Mouse (Mus musculus) cerebellum, postnatal 25 days (tissue): ENCODE results near the gene Serpinb9b.
A peak's percentile ranks its signal among the peaks of the same experiment; 100 is the strongest.
"Not testable (repeated sequence)": the region's sequence is repeated elsewhere in the genome, so short reads cannot be mapped to it uniquely, and the experiment has no call there.

ENCODE experiments used
- DNase-seq, 2 experiments: peaks; one replicate each; pipeline ENCODE4 v3.0.0; 2021; ENCODE audit warnings: mixed read lengths in 2 of 2

Serpinb9b gene

DNA sequence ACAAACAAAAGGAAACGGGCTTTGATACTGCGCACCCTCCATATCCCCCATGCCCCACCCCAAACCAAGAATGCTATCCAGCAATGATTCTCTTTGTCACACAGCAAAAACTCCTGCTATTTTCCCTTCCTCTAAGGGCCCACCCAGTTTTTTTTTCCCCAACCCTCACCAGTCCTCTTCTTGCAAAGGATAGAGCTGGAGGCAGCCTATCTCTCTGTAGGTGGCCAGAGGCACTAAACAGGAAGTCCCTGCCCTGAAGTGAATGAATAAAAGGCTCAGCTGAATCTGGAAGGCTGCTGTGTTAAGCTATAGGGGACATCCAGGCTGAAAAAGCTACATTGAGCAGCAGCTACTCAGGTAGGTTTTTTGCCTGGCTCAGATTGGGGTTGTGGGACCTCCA, at the start of gene Serpinb9b:
Serpinb9b (plus strand) TSS at position 173 of the 400 bp plus-strand sequence.
- DNase-seq, result no peak

GRCm38 (mm10) chr13:32982556-32983042, 44.6 kb upstream of the Serpinb9b start:
- DNase-seq, result no peak

GRCm38 (mm10) chr13:32986256-32986655, 41.0 kb upstream of the Serpinb9b start:
- DNase-seq, result no peak

GRCm38 (mm10) chr13:32993152-32993893, 33.9 kb upstream of the Serpinb9b start:
- DNase-seq, result no peak

- DNase-seq, result no peak
Measured at GRCm38 (mm10) chr13:32993894-32994242, 33.3 kb upstream of the Serpinb9b start.

GRCm38 (mm10) chr13:32995051-32995450, 32.2 kb upstream of the Serpinb9b start:
- no peak for DNase-seq

GRCm38 (mm10) chr13:33001341-33001740, 25.9 kb upstream of the Serpinb9b start:
- DNase-seq, result no peak

GRCm38 (mm10) chr13:33002950-33003349, 24.3 kb upstream of the Serpinb9b start, which contains the start of gene Serpinb9:
TSS of gene Serpinb9 (plus strand) at chr13:33003250.
- no peak for DNase-seq

DNA sequence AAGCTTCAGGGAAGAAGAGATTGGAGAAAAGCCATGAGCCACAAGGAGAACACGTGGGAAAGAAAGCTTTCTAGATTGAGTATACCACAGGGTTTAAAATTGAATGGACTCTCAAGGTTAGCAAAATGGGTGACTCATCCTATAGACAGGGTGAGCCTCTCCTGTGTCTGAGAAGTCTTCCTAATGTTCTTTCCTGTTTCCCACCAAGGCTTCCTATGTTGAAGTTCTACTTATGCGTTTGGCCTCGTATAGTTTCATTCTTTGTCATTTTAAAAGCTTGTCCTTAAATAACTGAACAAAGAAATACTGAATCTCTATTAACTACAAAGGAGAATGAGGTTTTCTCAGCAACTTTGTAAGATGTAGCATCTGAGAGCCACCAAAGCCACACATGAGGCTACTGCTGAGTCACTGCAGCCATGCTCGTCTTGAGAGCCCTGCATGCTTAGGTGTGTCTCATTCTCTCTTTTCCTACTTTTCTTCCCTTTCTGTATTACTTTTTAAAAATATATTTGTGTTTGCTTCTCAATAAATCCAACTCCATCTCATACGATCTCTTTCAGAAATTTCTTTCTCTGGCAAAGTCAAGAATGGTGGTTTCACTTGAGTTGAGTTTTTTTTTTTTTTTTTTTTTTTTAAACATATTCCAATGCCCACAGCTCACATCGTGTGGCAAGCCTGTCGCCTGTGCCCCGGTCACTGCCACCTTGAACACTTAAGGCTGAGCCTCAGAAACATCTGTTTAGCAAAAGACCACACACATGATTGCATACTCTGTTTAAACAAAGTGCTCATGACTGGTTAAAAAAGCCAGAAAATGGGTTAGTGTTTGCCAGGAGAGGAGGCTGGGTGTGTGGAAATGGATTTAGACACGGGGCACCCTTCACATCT, 23.4 kb upstream of the Serpinb9b start:
- no peak for DNase-seq

DNA sequence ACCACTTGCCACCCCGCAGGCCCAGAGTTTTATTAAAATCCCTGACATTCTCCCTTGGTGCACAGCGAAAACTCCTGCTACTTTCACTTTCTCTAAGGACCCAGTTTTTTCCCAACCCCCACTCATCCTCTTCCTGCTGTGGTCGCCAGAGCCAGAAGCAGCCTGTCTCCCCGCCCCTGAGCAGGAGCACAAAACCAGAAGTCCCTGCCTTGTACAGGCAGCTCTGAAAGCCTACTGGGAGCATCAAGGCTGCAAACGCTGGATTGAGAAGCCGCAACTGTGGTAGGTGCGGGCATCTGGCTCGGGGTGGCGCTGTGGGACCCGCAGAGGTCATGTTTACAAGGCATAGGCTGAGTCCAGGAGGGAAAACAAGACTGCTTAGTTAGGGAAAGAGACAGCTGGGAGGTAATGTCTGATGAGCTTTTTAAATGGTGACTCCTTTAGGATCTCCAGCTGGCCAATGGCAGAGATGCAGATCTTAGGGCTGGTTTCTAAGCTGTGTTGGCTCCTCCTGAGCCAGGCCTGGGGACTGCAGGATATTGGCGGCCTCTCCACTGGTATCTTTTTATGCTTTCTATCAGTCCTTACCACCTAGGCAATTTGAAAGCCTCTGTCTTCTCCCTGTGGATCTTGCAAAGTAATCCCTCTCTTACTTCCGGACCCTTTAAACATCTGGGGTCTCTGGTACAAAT, 22.7 kb upstream of the Serpinb9b start:
- peak; percentile 66 to 77 for DNase-seq

GRCm38 (mm10) chr13:33005501-33006075, 21.6 kb upstream of the Serpinb9b start:
- DNase-seq, result no peak

GRCm38 (mm10) chr13:33006555-33006954, 20.7 kb upstream of the Serpinb9b start:
- DNase-seq, result no peak

GRCm38 (mm10) chr13:33012395-33012794, 14.8 kb upstream of the Serpinb9b start:
- no peak for DNase-seq

DNA sequence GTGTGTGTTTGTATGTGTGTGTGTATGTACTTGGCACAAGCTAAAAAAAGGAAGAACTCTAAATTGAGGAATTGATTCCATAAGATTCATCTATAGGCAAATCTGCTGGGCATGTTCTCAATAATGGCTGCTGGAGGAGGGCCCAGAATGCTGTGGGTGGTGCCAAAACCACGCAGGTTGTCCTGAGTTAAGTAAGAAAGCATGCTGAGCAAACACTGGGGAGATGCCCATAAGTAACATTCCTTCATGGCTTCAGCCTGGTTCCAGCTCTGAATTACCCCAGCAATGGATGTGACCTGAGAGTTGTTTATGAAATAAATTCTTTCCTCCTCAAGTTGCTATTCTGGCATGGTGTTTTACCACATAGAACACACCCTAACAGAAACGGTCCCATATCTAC, 13.9 kb upstream of the Serpinb9b start:
- DNase-seq, result no peak

DNA sequence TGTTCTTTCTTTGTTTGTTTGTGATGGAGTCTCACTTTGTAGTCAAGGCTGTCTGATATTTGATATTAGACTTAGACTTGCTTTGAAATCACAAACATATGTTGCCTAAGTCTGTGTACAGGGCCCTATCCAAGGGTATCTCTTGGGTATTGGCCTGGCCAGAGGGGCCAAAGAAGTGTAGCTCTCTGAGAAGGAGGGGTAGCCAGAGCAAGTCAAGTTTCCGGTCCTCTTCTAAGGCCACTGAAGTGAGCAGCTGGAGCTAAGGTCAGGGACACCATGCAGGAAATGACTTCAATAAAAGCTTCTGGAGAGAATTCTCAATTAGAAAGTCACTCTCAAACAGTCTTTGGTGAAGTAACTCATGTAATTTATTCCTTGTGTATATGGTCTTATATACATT, 4.8 kb upstream of the Serpinb9b start:
- DNase-seq, result no peak

GRCm38 (mm10) chr13:33026427-33027057, 674 bp upstream of the Serpinb9b start:
- no peak for DNase-seq

DNA sequence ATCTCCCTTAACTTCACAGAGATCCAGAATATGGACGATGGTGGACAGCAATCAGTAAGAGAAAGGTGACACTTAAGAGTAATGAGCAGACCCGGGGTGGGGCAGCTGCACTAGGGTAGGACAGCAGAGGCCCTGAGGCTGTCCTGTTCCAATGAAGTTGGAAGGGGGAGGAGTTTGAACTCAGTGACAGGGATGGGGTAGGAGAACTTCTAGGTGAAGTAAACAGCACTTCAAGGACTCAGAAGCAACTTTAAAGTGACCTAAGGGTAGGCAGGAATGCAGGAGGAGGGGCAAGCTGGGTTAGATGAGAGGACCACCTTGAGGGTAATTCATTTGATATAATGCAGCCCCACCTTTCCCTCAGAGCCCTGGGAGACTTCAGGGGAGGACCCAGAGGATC, 930 bp downstream of the Serpinb9b start:
- no peak for DNase-seq

GRCm38 (mm10) chr13:33028550-33028949, 1.3 kb downstream of the Serpinb9b start:
- no peak for DNase-seq

DNA sequence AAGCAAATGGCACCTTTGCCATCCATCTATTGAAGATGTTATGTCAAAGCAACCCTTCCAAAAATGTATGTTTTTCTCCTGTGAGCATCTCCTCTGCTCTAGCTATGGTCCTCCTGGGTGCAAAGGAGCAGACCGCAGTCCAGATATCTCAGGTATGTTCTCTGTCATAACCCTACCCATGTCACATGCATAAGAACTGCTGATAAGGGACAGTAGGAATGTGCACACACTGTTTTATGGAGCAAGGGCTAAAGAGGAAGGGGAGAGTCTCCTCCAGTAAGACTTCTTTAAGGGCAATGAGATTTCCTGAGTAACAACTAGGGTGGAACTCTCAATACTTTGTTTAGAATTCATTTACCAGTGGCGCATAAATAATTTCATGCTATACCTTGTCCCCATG, 2.3 kb downstream of the Serpinb9b start:
- not testable (repeated sequence) for DNase-seq

DNA sequence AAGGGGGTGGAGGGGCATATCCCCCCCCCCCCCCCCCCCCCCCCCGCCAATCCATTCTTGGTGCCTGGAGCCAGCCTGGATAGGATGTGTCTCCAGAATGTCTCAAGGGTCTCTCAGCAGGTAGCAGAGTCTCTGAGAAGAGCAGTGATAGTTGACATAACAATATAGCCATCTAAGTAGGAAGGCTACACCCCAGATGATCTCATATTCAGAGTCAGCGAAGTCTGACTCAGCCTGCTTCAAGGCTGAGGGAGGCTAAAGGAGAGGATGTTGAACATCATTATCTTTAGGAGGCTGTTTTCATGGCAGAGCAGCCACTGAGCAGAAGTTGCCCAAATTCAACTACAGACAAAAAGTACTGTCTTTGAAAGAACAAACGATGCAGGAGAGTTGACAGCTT, 3.1 kb downstream of the Serpinb9b start:
- DNase-seq, result no peak

DNA sequence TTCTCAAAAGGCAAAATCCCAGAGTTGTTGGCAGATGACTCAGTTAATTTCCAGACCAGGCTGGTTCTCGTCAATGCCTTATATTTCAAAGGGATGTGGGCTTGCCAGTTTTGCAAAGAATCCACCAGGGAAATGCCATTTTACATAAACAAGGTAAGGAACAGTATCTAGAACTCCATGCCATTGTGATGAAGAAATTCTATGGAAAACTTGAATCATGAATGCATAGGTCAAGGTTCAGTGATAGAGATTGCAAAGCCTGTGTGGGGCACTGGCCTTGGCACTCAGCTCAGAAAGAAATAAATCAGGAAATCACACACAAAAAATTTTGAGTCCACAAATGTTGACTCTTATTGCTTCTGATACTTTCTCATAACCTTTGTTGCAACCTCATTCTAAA, 8.3 kb downstream of the Serpinb9b start:
- no peak for DNase-seq

DNA sequence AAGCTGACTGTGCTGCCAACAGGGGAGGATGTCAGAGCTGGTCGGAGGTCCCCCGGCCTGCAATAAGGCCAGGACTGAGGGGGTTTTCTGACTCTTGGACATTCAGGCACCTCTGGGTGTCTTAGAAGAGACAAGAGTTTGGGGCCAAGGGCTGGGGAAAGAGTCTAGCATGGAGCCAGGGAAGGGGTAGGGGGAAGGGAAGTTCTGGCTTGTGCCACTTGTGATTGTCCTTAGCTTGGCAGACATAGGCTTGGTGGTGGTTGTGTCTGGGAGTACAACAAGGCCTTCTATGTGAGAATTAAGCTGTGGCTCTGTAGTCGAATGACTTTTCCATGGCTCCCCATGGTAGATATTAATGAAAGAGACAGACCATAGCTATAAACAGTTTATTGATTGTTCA, 16.3 kb downstream of the Serpinb9b start:
- no peak for DNase-seq
